In the genomic region with DNA sequence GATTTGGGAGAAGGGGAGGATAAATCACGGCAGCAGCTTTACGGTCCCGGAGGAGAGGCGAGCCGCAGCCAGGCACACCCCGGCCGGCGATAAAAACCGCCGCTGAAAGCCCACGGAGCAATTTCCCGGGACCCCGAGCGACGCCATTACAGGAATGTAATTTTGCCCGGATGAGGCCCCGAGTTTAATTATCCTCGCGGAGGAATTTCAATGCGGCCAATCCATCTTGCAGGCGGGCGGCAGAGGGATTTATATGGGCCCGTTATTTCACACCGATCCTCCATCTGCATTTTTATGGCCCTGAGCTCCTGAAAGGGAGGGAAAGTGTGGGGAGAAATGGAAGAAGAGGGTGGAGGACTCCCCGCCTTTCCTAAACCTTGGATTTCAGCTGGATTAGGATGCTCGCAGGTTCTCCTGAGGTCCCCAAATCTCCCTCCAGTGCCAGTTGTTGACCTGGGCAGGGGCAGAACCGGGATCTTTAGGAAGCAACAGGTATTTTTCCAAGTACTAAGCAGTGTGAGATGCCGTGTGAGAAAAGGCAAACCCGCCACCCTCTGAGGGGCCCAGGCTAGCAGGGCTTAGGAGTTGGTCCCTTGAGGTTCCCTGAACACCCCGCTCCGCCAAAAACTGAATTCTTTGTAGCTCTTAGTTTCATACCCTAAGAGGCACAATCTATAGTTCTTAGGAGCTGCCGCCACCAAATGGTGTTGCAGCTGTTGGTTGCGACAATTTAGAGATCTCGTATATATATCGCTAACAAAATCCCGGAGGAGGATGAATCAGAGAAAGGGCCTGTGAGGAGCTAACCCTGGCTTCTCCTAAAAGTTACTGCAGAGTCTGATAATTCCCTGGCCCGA, we compare ENCODE assay signal across 8 mouse cellular contexts. TPM values are rescaled to one million over a fixed set of nuclear protein-coding genes. Genes with fewer than 3 reads are reported as not detected.
DNase-seq lines count a peak whose midpoint lies in the region; ATAC-seq and TF ChIP-seq lines count a peak whose summit lies in the region.

A gene (minus strand): TSS at position 138 of the 857 bp plus-strand sequence.

- peak within 1 kb of the TSS; percentile 3; the same call in 1 of the 2 replicates for H3K4me3 ChIP-seq in bone marrow macrophage, adult 2 months (ENCODE audit: insufficient read depth, low read length)
- H3K4me3 ChIP-seq in forebrain, embryonic 14.5 days (ENCODE audit: low read depth, low read length): peak within 1 kb of the TSS; percentile 47
- H3K4me3 ChIP-seq in lung, embryonic 16.5 days (ENCODE audit: low read length): peak within 1 kb of the TSS; percentile 72

- H3K27me3 ChIP-seq in forebrain, embryonic 14.5 days (replicated peaks; ENCODE audit: control insufficient read depth, insufficient read depth, low read length): no peaks in the 10 kb centered on the region
- no peaks in the 10 kb centered on the region for H3K27me3 ChIP-seq in lung, embryonic 16.5 days (ENCODE audit: control insufficient read depth, insufficient read depth, low read depth, low read length)

- peak; percentile 51 for DNase-seq in Muller cell, postnatal 12 days (ENCODE audit: inconsistent ontology term)
- DNase-seq in forebrain, embryonic 14.5 days (ENCODE audit: low spot score): peak; percentile 64
- DNase-seq in heart, postnatal 25 days (ENCODE audit: low spot score): peak; percentile 20
- DNase-seq in kidney, postnatal 4 days: peak; percentile 64 to 78
- DNase-seq in retina, embryonic 14.5 days (ENCODE audit: low spot score): peak; percentile 70
- no peak for DNase-seq in spleen, postnatal 36 days (ENCODE audit: low spot score in 2 of 2)

- H3K4me1 ChIP-seq in bone marrow macrophage, adult 2 months (ENCODE audit: control insufficient read depth, insufficient read depth, low read length): peaks cover 9% of the 10 kb centered on the region
- H3K4me1 ChIP-seq in forebrain, embryonic 14.5 days (ENCODE audit: control insufficient read depth, insufficient read depth, low read length): peaks cover 22% of the 10 kb centered on the region
- peaks cover 24% of the 10 kb centered on the region for H3K4me1 ChIP-seq in lung, embryonic 16.5 days (replicated peaks; ENCODE audit: control insufficient read depth, insufficient read depth, low read length)

- no peak for TF ChIP-seq POLR2A in bone marrow macrophage, adult 2 months (IDR thresholded peaks at IDR 0.05; ENCODE audit: borderline replicate concordance, low read depth, low read length)

- H3K9me3 ChIP-seq in forebrain, embryonic 14.5 days (replicated peaks; ENCODE audit: control insufficient read depth, low read length): no peaks in the 10 kb centered on the region
- 0 out of 2 replicates have a peak, but pooled peaks cover 2% of the 10 kb centered on the region for H3K9me3 ChIP-seq in lung, embryonic 16.5 days (ENCODE audit: control insufficient read depth, low read length)

- H3K36me3 ChIP-seq in forebrain, embryonic 14.5 days (ENCODE audit: control insufficient read depth, insufficient read depth, low read length): peaks cover 10% of the 10 kb centered on the region
- H3K36me3 ChIP-seq in lung, embryonic 16.5 days (ENCODE audit: control insufficient read depth, insufficient read depth, low read length): no peaks in the 10 kb centered on the region; the same call in 1 of the 2 replicates

- H3K9ac ChIP-seq in forebrain, embryonic 14.5 days (ENCODE audit: low read length): peak within 1 kb of the TSS; percentile 90
- peak within 1 kb of the TSS; percentile 80 for H3K9ac ChIP-seq in lung, embryonic 16.5 days (ENCODE audit: low read length)

- peak within 1 kb of the TSS; percentile 43 for H3K27ac ChIP-seq in bone marrow macrophage, adult 2 months (ENCODE audit: insufficient read depth, low read depth, low read length)
- H3K27ac ChIP-seq in forebrain, embryonic 14.5 days (ENCODE audit: low read depth, low read length): peak within 1 kb of the TSS; percentile 99
- H3K27ac ChIP-seq in lung, embryonic 16.5 days (ENCODE audit: low read length): peak within 1 kb of the TSS; percentile 97

- 3% methylated on average over 37 of the region's 37 CpGs for WGBS in forebrain, embryonic 14.5 days
- WGBS in lung, embryonic 16.5 days: 6% methylated on average over 37 of the region's 37 CpGs

- no peak for TF ChIP-seq CTCF in bone marrow macrophage, adult 2 months (IDR thresholded peaks at IDR 0.05; ENCODE audit: low read depth, low read length)

- no peak for ATAC-seq in forebrain, embryonic 14.5 days
- no peak for ATAC-seq in lung, embryonic 16.5 days (ENCODE audit: low read depth)

- intact Hi-C loops in heart, postnatal 25 days (cut with DNase I): no loop called here

- H3K4me2 ChIP-seq in forebrain, embryonic 14.5 days (ENCODE audit: low read length): peak within 1 kb of the TSS; percentile 66
- peak within 1 kb of the TSS; percentile 62 for H3K4me2 ChIP-seq in lung, embryonic 16.5 days (ENCODE audit: low read depth, low read length)

RNA-seq across cellular contexts. Expression of the gene that starts here (rescaled TPM):
- polyA plus RNA-seq in bone marrow macrophage, adult 2 months (2012; ENCODE audit: insufficient read depth, insufficient read length, missing spikeins): 134 and 175 TPM in 2 replicates
- 62.4 and 88.3 TPM in 2 replicates for polyA plus RNA-seq in forebrain, embryonic 14.5 days (2014; fragmentation: Nextera tagmentation; extraction: Ambion mirVana)
- total RNA-seq in heart, postnatal 25 days (2021): 10 to 100 TPM; 38.9 to 50.4 TPM
- polyA plus RNA-seq in lung, embryonic 16.5 days (2015; fragmentation: Nextera tagmentation; extraction: Ambion mirVana): 73.6 and 76.2 TPM in 2 replicates

Comparison
In these comparisons a context has a peak if more than half of its experiments do, and no peak if none do; other contexts are left out.
1. DNase-seq: peak in Muller cell, postnatal 12 days (single experiment), forebrain, embryonic 14.5 days (single experiment), heart, postnatal 25 days (single experiment), kidney, postnatal 4 days (2 of 2) and retina, embryonic 14.5 days (single experiment); none in spleen, postnatal 36 days (0 of 2).
2. H3K27ac ChIP-seq: peak in every context shown above with its lines; median percentile 99 in forebrain, embryonic 14.5 days; 97 in lung, embryonic 16.5 days; 43 in bone marrow macrophage, adult 2 months.
3. H3K4me3 ChIP-seq: peak in every context shown above with its lines; median percentile 72 in lung, embryonic 16.5 days; 47 in forebrain, embryonic 14.5 days; 3 in bone marrow macrophage, adult 2 months.